Mouse (Mus musculus) liver, embryonic 11.5 days (tissue): ENCODE results near the gene Mocs2. TPM values are rescaled to one million over a fixed set of nuclear protein-coding genes. Genes with fewer than 3 reads are reported as not detected.

Source experiments
- ATAC-seq: fragments of 200-750 bp; cut with Nextera tagmentation; replicated peaks from 2 replicates; pipeline ENCODE4 v1.8.0; 2017; ENCODE audit warnings: moderate number of reproducible peaks, mild to moderate bottlenecking, moderate TSS enrichment, moderate library complexity; ENCODE audit not compliant: low FRiP score
- DNase-seq: peaks from one replicate; pipeline ENCODE4 v3.0.0-alpha.2; 2017; ENCODE audit warnings: low spot score
- H3K27ac ChIP-seq: fragments of 300-500 bp; sonication (generic); 2 replicates; pipeline ENCODE4 v1.5.1; 2014; ENCODE audit warnings: mild to moderate bottlenecking, low read depth, low read length, control low read depth
- H3K27me3 ChIP-seq: fragments of 300-500 bp; sonication (generic); replicated peaks from 2 replicates; pipeline ENCODE4 v1.6.1; 2014; ENCODE audit warnings: low read length, mixed read lengths; ENCODE audit not compliant: control insufficient read depth, insufficient read depth
- H3K36me3 ChIP-seq: fragments of 300-500 bp; sonication (generic); 2 replicates; pipeline ENCODE4 v1.6.1; 2014; ENCODE audit warnings: mild to moderate bottlenecking, low read length, moderate library complexity, mixed read lengths; ENCODE audit not compliant: control insufficient read depth, insufficient read depth
- H3K4me1 ChIP-seq: fragments of 300-500 bp; sonication (generic); replicated peaks from 2 replicates; pipeline ENCODE4 v1.6.1; 2014; ENCODE audit warnings: low read length, mixed read lengths; ENCODE audit not compliant: control insufficient read depth, insufficient read depth
- H3K4me2 ChIP-seq: fragments of 300-500 bp; sonication (generic); 2 replicates; pipeline ENCODE4 v1.6.1; 2014; ENCODE audit warnings: mild to moderate bottlenecking, control low read depth, moderate library complexity
- H3K4me3 ChIP-seq: fragments of 300-500 bp; sonication (generic); 2 replicates; pipeline ENCODE4 v1.5.1; 2014; ENCODE audit warnings: low read depth, low read length, control low read depth
- H3K9ac ChIP-seq: fragments of 300-500 bp; sonication (generic); 2 replicates; pipeline ENCODE4 v1.6.1; 2014; ENCODE audit warnings: low read depth, low read length, control low read depth
- H3K9me3 ChIP-seq: fragments of 300-500 bp; sonication (generic); 2 replicates; pipeline ENCODE4 v1.6.1; 2016; ENCODE audit warnings: low read length, inconsistent platforms, mixed read lengths; ENCODE audit not compliant: control insufficient read depth
- WGBS: fragments of 180-500 bp; shearing (Covaris S2); extraction: QIAGEN DNeasy Blood & Tissue Kit; methylation state at CpG from one replicate; pipeline ENCODE4 v1.1.7; 2014; 5-methylcytosine and 5-hydroxymethylcytosine counted together
- polyA plus RNA-seq: library from polyadenylated mRNA; unstranded; fragments of >200 nt; fragmentation: Nextera tagmentation; extraction: Ambion mirVana; gene quantifications from 2 replicates; pipeline ENCODE4 v1.2.1, GENCODE M21; 2014

Mocs2 gene
- polyA plus RNA-seq, 1 experiment from 2014 or later, result 61.4 TPM

GRCm38 (mm10) chr13:114856269-114856627 is 38.2 kb downstream of the Mocs2 start:
- Histone ChIP-seq H3K4me3 (no peak overlapping the region), H3K27me3 (no peaks in the 10 kb centered on the region), H3K9me3 (no peaks in the 10 kb centered on the region), H3K4me1 (no peaks in the 10 kb centered on the region), H3K9ac (no peak overlapping the region), H3K36me3 (no peaks in the 10 kb centered on the region), H3K27ac (no peak overlapping the region), H3K4me2 (no peak overlapping the region)
- DNase-seq (no peak), ATAC-seq (no peak)
- WGBS, result 51% methylated on average over 7 of the region's 7 CpGs

DNA sequence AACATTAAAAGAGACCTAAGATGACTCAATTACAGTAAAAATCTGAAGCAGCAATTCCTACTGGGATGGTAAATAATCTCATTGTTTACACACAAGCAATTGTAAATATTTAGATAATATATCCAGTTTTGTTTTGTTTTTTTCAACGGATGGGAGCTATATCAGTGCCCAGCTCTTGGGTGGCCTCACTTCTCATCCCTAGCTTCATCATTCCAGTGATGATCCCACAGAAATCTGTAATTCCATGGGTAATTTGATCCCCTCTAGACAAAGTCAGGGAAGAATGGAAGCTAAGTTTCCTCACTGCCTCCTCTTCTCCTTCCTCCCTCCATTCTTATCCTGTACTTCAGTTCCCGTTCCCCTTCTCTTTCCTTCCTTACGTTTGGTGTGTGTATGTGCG is 39.5 kb downstream of the Mocs2 start:
- H3K4me2 ChIP-seq, result no peak overlapping the region
- DNase-seq (no peak), ATAC-seq (no peak)
- H3K27me3 ChIP-seq, result no peaks in the 10 kb centered on the region
- H3K27ac ChIP-seq, result no peak overlapping the region
- H3K9me3 ChIP-seq, result no peaks in the 10 kb centered on the region
- H3K36me3 ChIP-seq, result no peaks in the 10 kb centered on the region
- H3K4me3 ChIP-seq, result no peak overlapping the region
- H3K4me1 ChIP-seq, result no peaks in the 10 kb centered on the region
- 79% methylated on average over 4 of the region's 4 CpGs for WGBS
- H3K9ac ChIP-seq, result no peak overlapping the region

DNA sequence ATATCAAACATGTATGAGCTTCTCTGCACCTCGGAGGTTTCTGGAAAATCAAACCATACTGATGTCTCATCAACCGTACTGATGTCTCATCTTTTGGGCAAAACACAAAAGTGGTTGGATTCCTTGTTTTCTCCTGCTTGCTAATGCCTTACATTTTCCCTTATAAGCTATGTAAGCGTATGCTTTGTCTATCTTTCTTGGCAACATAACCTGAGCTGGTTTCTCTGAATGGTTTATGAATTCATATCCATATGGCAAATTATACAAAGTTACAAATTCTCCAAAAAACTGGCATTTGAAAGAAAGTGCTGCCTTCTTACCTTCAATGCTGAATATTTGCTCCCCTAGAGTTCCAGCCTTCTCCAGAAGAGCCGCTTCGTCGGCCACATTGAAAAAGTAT is 56.7 kb downstream of the Mocs2 start:
- Histone ChIP-seq H3K27ac (no peak overlapping the region), H3K9me3 (no peaks in the 10 kb centered on the region), H3K4me1 (no peaks in the 10 kb centered on the region), H3K36me3 (no peaks in the 10 kb centered on the region), H3K9ac (no peak overlapping the region), H3K4me2 (no peak overlapping the region), H3K27me3 (no peaks in the 10 kb centered on the region), H3K4me3 (no peak overlapping the region)
- no peak for ATAC-seq
- WGBS, result 89% methylated on average over 6 of the region's 6 CpGs
- no peak for DNase-seq

DNA sequence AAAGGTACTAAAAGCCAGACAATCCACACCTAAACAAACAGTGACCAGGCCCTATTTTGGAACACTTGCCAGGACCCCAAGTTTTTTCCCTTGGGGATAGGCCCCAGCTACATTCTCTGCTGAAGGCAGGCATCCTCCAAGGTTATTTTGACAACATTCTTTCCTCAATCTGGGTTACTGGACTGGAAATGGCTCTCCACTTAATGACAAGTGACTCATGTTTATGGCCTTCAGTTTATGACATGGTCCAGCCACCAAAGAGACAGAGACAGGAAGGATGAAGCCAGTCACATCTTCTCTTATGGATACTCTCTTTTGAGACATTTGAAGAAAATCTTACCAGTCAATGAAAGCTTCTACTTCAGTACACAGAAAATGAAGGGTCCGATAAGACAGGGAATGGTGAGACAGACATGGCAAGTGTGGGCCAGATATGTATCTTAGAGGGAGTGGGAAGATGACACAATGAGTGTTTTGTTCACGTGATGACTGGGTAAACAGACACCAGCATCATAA is 58.0 kb downstream of the Mocs2 start:
- no peaks in the 10 kb centered on the region for H3K27me3 ChIP-seq
- ATAC-seq, result no peak
- H3K4me1 ChIP-seq, result no peaks in the 10 kb centered on the region
- no peaks in the 10 kb centered on the region for H3K36me3 ChIP-seq
- 73% methylated on average over 2 of the region's 2 CpGs for WGBS
- H3K27ac ChIP-seq, result no peak overlapping the region
- H3K9me3 ChIP-seq, result no peaks in the 10 kb centered on the region
- DNase-seq, result no peak
- no peak overlapping the region for H3K4me2 ChIP-seq
- H3K4me3 ChIP-seq, result no peak overlapping the region
- H3K9ac ChIP-seq, result no peak overlapping the region

- Histone ChIP-seq H3K4me3 (no peak overlapping the region), H3K36me3 (no peaks in the 10 kb centered on the region), H3K9ac (no peak overlapping the region), H3K27ac (no peak overlapping the region), H3K4me2 (no peak overlapping the region), H3K27me3 (no peaks in the 10 kb centered on the region), H3K4me1 (no peaks in the 10 kb centered on the region), H3K9me3 (no peaks in the 10 kb centered on the region)
- no peak for DNase-seq
- ATAC-seq, result no peak
- 74% methylated on average over 10 of the region's 11 CpGs for WGBS
These were observed 60.6 kb downstream of the Mocs2 start for GRCm38 (mm10) chr13:114878667-114879066.

Other genes starting within 250 kb of the Mocs2 start
- 1.3 TPM in 2 replicates for gene Itga2, start 113.9 kb downstream of the Mocs2 start, polyA plus RNA-seq